Mouse (Mus musculus) G1E (cell line): ENCODE results near the gene Gm32742. TPM values are rescaled to one million over a fixed set of nuclear protein-coding genes. Genes with fewer than 3 reads are reported as not detected.

Source experiments
- ATAC-seq: 2 replicates; pipeline ENCODE4 v1.8.0; 2016; ENCODE audit warnings: mild to moderate bottlenecking; ENCODE audit not compliant: insufficient number of reproducible peaks, poor library complexity, low FRiP score, severe bottlenecking; ENCODE audit errors: extremely low read depth
- DNase-seq: peaks from one replicate; pipeline ENCODE4 v3.0.0; 2012; ENCODE audit warnings: low spot score
- H3K27me3 ChIP-seq: 2 replicates; pipeline ENCODE4 v1.6.1; 2012; ENCODE audit warnings: mild to moderate bottlenecking, low read length, inconsistent platforms; ENCODE audit not compliant: insufficient read depth
- H3K36me3 ChIP-seq: replicated peaks from 2 replicates; pipeline ENCODE3; 2012; ENCODE audit warnings: mild to moderate bottlenecking, inconsistent platforms
- H3K4me1 ChIP-seq: 2 replicates; pipeline ENCODE4 v1.6.1; 2012; ENCODE audit warnings: low read depth, low read length, inconsistent platforms, mixed read lengths; ENCODE audit not compliant: insufficient read depth
- H3K4me3 ChIP-seq: 2 replicates; pipeline ENCODE4 v1.5.1; 2012; ENCODE audit warnings: low read depth, mild to moderate bottlenecking, inconsistent platforms, low read length, moderate library complexity, mixed read lengths
- H3K9me3 ChIP-seq: replicated peaks from 2 replicates; pipeline ENCODE4 v1.6.1; 2012; ENCODE audit warnings: inconsistent platforms
- CTCF ChIP-seq: IDR thresholded peaks from 2 replicates; pipeline ENCODE4 v1.5.1; 2012; ENCODE audit warnings: low read depth, low read length, inconsistent platforms, mixed read lengths
- GATA1 ChIP-seq: IDR thresholded peaks from 2 replicates; pipeline ENCODE4 v1.6.1; 2012; ENCODE audit warnings: borderline replicate concordance, low read length, inconsistent platforms, mixed read lengths
- GATA2 ChIP-seq: IDR thresholded peaks from 2 replicates; pipeline ENCODE4 v1.6.1; 2012; ENCODE audit warnings: low read depth, low read length, inconsistent platforms, borderline replicate concordance
- POLR2AphosphoS5 ChIP-seq: IDR thresholded peaks from 2 replicates; pipeline ENCODE4 v1.6.1; 2012; ENCODE audit warnings: low read depth, low read length, inconsistent platforms; ENCODE audit not compliant: insufficient replicate concordance
- TAL1 ChIP-seq: conservative IDR thresholded peaks from 2 replicates; pipeline ENCODE4 v1.6.1; 2012; ENCODE audit warnings: low read depth, low read length, inconsistent platforms, mixed read lengths
- polyA plus RNA-seq: library from polyadenylated mRNA; stranded (reverse); fragments of >175 nt; gene quantifications from 2 replicates; pipeline ENCODE4 v1.2.3, GENCODE M21; 2012
- total RNA-seq, 2 experiments: library from RNA; stranded (forward) in 1 of 2; stranded (reverse) in 1 of 2; fragments of 200-1000 nt in 1 of 2; fragments of >200 nt in 1 of 2; fragmentation: Nextera tagmentation in 1 of 2; gene quantifications; 2 replicates each; pipeline ENCODE4 v1.2.3; 2014 to 2017

Gene Gm32742
- total and polyA plus RNA-seq, 3 experiments, result 0.11 to 0.15 (median 0.13) TPM

- Histone ChIP-seq H3K4me1 (peaks cover 9% of the 10 kb centered on the region), H3K9me3 (no peaks in the 10 kb centered on the region), H3K27me3 (peaks cover 28% of the 10 kb centered on the region), H3K4me3 (no peak overlapping the region), H3K36me3 (no peaks in the 10 kb centered on the region)
- TF ChIP-seq GATA1 (no peak), TAL1 (no peak), CTCF (no peak), GATA2 (no peak), POLR2AphosphoS5 (no peak)
- DNase-seq (no peak), ATAC-seq (no peak)
Observed at GRCm38 (mm10) chr9:51163989-51164388, 1.3 kb downstream of the Gm32742 start.

GRCm38 (mm10) chr9:51161771-51162388 lies 3.4 kb downstream of the Gm32742 start:
- ATAC-seq, result no peak
- Histone ChIP-seq H3K36me3 (no peaks in the 10 kb centered on the region), H3K4me3 (no peak overlapping the region), H3K9me3 (no peaks in the 10 kb centered on the region), H3K27me3 (peaks cover 34% of the 10 kb centered on the region), H3K4me1 (peaks cover 9% of the 10 kb centered on the region)
- TF ChIP-seq CTCF (peak; percentile 52), GATA2 (no peak)
- peak; percentile 69 for DNase-seq

GRCm38 (mm10) chr9:51152079-51152752 lies 13.1 kb downstream of the Gm32742 start:
- no peak for TF ChIP-seq GATA1
- TF ChIP-seq POLR2AphosphoS5, result no peak
- no peak for TF ChIP-seq TAL1
- TF ChIP-seq CTCF, result no peak; the same call in 1 of the 2 replicates
- TF ChIP-seq GATA2, result no peak
- ATAC-seq, result no peak
- Histone ChIP-seq H3K27me3 (peaks cover 54% of the 10 kb centered on the region), H3K4me3 (no peak overlapping the region), H3K4me1 (peaks cover 12% of the 10 kb centered on the region; the same call in 1 of the 2 replicates), H3K9me3 (no peaks in the 10 kb centered on the region), H3K36me3 (no peaks in the 10 kb centered on the region)
- DNase-seq, result peak; percentile 30

GRCm38 (mm10) chr9:51147294-51147693 lies 18.0 kb downstream of the Gm32742 start:
- ATAC-seq (no peak), DNase-seq (no peak)
- TF ChIP-seq POLR2AphosphoS5, result no peak
- TF ChIP-seq GATA2, result no peak
- TF ChIP-seq TAL1, result no peak
- no peak for TF ChIP-seq CTCF
- TF ChIP-seq GATA1, result no peak
- no peaks in the 10 kb centered on the region for H3K36me3 ChIP-seq
- H3K9me3 ChIP-seq, result peaks cover 4% of the 10 kb centered on the region; the same call in 1 of the 2 replicates
- peaks cover 12% of the 10 kb centered on the region; the same call in 1 of the 2 replicates for H3K4me1 ChIP-seq
- no peak overlapping the region for H3K4me3 ChIP-seq
- H3K27me3 ChIP-seq, result peaks cover 65% of the 10 kb centered on the region

- Histone ChIP-seq H3K4me3 (no peak overlapping the region), H3K27me3 (peaks cover 62% of the 10 kb centered on the region), H3K4me1 (0 out of 2 replicates have a peak, but pooled peaks cover 7% of the 10 kb centered on the region), H3K36me3 (no peaks in the 10 kb centered on the region), H3K9me3 (peaks cover 4% of the 10 kb centered on the region; the same call in 1 of the 2 replicates)
- DNase-seq (no peak), ATAC-seq (no peak)
- no peak for TF ChIP-seq GATA2
- TF ChIP-seq CTCF, result no peak
- TF ChIP-seq POLR2AphosphoS5, result no peak
- no peak for TF ChIP-seq TAL1
- no peak for TF ChIP-seq GATA1
Observed at GRCm38 (mm10) chr9:51146496-51146895, 18.8 kb downstream of the Gm32742 start.

- Histone ChIP-seq H3K36me3 (no peaks in the 10 kb centered on the region), H3K27me3 (peaks cover 46% of the 10 kb centered on the region), H3K9me3 (peaks cover 4% of the 10 kb centered on the region; the same call in 1 of the 2 replicates), H3K4me3 (no peak overlapping the region), H3K4me1 (peaks cover 4% of the 10 kb centered on the region; the same call in 1 of the 2 replicates)
- DNase-seq, result no peak
- ATAC-seq, result no peak
- TF ChIP-seq GATA2 (no peak), CTCF (no peak), POLR2AphosphoS5 (no peak), GATA1 (no peak), TAL1 (no peak)
Observed at GRCm38 (mm10) chr9:51144218-51144617, 21.1 kb downstream of the Gm32742 start.
